Mouse (Mus musculus) thymus, postnatal 36 days (tissue): ENCODE measurements around the gene Lypd9.
"Not testable (repeated sequence)": the region's sequence is repeated elsewhere in the genome, so short reads cannot be mapped to it uniquely, and the experiment has no call there.

Experiments
- DNase-seq, 2 experiments: peaks; one replicate each; pipeline ENCODE4 v3.0.0; 2022; ENCODE audit warnings: mixed read lengths in 2 of 2

The Lypd9 gene

DNA sequence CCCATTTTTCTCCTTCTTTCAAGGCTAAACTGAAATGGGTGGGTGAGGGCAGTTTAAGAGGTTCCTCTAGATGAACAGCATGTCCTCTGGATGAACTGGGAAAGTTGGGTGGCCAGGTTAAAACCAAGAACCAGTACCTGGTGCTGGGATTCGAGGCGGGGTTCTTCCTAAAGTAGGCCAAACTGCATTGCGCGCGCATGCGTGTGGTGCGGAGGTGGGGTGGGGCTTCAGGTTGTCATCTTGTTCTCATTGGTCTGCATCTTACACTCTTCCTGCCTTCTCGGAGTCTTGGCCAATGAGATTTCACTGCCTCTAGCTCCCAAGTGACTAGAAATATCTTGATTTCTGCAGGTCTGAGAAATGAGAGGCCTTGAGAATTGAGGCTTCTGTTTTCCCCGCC is at the start of gene Lypd9:
Gene Lypd9, minus strand, starts transcription at position 165 of the 400 bp plus-strand sequence.
- no peak for DNase-seq

- not testable (repeated sequence) for DNase-seq
Measured at GRCm38 (mm10) chr11:58502472-58502871, 49.7 kb upstream of the Lypd9 start, which contains the start of gene Olfr331. TSS of gene Olfr331 (minus strand) at chr11:58502572.

DNA sequence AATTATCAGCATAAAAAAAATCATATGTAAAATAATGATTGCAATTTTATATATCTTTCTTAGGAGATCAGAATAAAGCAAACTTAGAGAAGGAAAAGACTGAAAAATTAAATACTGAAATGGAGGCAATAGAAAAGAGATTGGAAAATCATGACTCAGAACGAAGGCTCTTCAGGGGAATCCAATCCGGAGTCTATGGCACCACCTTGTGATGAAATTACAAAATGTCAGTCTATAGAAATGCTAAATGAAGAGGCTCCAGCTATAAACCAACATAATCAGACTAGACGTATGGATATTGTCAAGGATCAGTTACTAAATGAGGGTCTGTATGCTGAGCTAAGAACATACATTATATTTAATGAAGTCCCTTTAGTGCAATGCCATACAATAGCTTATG is 46.6 kb upstream of the Lypd9 start:
- DNase-seq = no peak

GRCm38 (mm10) chr11:58498761-58499160 is 46.0 kb upstream of the Lypd9 start:
- DNase-seq = no peak

GRCm38 (mm10) chr11:58492455-58492854 is 39.7 kb upstream of the Lypd9 start, which contains the start of gene Olfr332:
TSS of gene Olfr332 (minus strand) at chr11:58492555.
- no peak for DNase-seq

GRCm38 (mm10) chr11:58462170-58462569 is 9.4 kb upstream of the Lypd9 start, which contains the start of gene Olfr30:
TSS of gene Olfr30 (minus strand) at chr11:58462270.
- no peak for DNase-seq

DNA sequence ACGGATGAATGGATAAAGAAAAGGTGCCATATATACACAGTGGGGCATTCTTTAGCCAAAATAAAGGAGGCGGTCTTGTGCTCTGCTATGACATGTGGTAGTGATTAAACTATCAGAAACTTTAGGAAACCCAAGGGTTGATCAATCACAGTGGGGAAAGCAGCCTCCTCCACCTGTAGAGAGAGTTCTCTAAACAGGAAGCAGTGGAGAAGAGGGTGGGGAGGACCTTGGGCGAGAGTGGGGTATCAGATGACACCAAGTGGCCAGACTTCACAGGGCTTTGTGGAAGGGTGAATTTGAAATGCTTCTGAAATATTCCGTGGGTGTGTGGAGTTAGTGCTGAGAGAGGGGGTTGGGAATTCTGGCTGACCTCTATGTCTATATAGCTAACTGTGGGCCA is 869 bp upstream of the Lypd9 start:
- no peak for DNase-seq

- no peak for DNase-seq
Measured at GRCm38 (mm10) chr11:58437866-58438265, 14.9 kb downstream of the Lypd9 start.

GRCm38 (mm10) chr11:58432259-58432658 is 20.5 kb downstream of the Lypd9 start, which contains the start of gene Gm12253:
TSS of gene Gm12253 (plus strand) at chr11:58432559.
- DNase-seq = no peak

DNA sequence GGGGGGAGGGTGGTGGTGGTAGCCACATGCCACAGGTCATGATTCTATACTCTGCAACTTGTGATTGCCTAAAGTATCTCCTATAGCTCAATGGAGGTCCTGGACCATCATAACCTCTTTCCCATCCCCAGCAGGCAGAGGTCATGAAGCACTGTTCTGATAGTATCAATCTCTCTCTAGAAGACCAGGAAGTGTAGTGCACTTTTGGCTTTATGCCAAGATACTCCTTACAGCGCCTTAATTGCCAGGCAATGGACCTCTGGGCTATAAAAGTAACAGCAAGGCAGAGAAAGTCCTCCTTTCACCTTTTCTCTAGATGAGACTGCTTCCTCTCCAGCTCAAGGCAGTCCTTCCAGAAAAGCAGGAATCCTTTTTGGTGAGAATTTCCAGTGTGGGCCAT is 31.9 kb downstream of the Lypd9 start, which contains the start of gene 1810065E05Rik:
Gene 1810065E05Rik, plus strand, starts transcription at position 297 of the 400 bp plus-strand sequence.
- no peak for DNase-seq

- DNase-seq = no peak
Measured at GRCm38 (mm10) chr11:58418336-58418735, 34.4 kb downstream of the Lypd9 start.

- no peak for DNase-seq
Measured at GRCm38 (mm10) chr11:58408066-58408465, 44.7 kb downstream of the Lypd9 start.

DNA sequence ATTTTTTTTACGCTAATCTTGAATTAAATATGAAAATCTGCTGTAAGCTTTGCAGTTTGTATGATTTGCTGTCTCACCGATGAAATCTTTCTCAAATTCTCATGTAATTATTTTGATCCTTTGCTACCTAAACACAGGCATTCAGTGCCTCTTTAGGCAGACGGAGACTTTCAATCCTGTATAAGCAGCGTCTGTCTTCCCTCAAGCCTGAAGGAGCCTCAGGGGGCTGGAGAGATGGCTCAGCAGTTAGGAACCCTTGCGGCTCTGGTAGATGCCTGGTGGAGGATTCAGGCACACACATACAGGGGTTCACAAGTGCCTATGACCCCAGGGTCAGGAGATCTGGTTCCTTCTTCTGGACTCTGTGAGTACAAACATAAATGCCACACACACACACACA is 52.1 kb downstream of the Lypd9 start:
- DNase-seq = no peak

DNA sequence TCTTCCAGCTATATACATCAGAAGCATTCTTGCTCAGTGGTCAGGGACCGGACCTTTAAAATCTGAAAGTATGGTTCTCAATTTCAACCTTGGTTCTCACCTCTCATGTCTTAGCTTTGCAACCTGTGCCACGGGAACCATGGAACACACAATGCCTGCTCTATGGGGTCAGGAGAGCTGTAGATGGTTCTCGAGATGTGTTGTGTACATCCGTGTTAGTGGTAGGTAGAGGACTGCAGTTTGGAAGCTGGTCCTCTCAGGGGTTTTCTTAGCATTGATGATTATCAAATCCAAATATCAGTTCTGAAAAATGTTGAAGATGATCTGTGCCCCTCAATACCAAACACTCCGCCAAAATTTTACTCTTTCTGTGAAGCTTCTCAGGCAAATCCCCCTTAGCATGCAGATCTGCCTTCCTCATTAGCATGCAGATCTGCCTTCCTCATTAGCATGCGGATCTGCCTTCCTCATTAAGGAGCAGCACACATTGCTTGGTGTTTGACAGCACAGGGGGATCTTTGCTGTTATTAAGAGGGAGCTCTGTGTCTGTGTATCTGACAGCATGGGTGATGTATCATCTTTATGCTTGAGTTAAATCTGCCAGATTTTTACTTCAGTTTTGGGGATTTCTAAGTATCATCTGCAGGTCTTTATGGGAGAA is 52.6 kb downstream of the Lypd9 start:
- DNase-seq = no peak
